Mouse (Mus musculus) lung, postnatal 4 days (tissue): ENCODE data around the gene Vax2.
A peak's percentile ranks its signal among the peaks of the same experiment; 100 is the strongest.

Source experiments
- DNase-seq, 2 experiments: peaks; one replicate each; pipeline ENCODE4 v3.0.0; 2021

Gene Vax2

DNA sequence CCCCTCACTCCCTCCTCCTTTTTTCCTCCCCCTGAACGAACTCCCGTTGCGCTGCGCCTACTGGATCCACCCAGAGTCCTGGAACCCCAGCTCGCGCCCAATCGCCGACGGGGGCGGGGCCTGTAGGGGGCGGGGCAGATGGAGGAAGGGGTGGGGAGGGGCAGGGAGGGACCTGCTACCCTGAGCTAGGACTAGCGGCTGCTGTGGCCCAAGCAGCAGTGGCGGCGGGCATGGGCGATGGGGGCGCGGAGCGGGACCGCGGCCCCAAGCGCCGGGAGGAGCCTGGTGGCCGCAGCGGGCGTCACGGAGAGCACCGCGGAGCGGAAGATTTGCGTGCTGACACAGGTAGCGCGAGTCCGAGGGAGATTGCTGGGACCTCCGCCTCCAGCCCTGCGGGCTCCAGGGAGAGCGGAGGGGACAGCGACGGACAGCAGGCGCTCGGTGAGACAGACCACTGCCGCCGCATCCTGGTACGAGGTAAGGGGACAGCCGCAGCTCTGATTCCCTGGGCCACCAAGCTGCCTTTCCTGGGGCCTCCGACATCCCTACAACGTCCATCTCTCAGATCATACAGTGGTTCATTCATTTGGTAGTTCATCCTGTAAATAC is at the start of gene Vax2:
Gene Vax2, plus strand, starts transcription at position 198 of the 609 bp plus-strand sequence.
- DNase-seq: peak; percentile 60 to 75

DNA sequence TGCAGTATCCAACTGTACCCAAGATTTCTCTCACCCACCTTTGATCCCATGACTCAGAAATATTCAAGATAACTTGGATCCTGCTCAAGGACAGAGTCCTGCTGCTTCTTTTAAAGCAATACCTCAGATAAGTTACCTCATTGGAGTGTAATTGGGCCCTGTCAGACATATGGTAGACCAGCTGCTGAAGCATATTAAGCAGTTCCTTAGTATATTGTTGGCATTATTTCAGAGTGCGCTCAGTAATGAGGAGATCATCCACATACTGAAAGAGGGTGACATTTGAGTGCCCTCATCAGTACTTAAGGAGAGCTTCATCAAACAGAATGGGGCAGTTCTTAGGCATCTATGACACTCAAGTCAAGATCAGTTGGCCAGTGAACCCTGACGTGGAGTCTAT is 46.1 kb upstream of the Vax2 start:
- DNase-seq: no peak

DNA sequence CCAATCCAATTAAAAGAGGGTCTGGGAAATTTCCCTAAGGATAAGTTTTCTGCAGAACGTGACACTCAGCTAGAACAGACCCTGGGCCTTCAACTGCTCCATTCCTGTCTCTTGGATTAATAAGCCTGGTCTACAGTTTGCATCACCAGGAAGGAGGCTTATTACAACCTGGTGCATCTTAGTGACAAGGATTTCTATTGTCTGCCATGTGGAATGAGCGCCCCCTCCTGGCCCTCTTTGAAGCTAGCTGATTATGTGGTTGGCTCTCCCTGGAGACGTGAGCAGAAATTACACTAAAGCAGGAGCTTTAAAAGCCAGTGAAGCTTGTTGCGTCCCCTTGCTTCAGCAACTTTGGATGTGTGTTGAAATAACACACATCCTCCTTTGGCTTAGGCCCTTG is 37.7 kb upstream of the Vax2 start:
- DNase-seq: peak; percentile 60 to 79

DNA sequence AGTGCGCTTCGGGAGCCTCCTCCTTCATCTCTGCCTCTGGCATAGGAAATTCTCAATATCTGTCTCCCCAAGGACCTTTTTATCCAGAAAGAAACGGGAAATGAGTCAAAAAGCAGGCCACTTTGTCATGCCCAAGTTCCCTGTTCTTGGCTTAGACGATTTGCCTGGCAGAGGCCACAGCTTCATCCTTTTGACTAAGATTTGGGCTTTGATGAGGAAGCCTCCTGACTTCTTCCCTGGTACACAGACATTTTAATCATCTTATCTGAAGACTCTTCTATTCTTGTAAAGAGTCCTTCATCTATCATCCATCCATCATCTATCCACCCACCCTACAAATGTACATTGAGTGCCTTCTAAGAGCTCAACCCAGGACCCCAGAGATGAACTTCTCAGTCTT is 33.3 kb upstream of the Vax2 start, which contains the start of gene Cd207:
Gene Cd207, minus strand, starts transcription at position 101 of the 400 bp plus-strand sequence.
- no peak for DNase-seq

DNA sequence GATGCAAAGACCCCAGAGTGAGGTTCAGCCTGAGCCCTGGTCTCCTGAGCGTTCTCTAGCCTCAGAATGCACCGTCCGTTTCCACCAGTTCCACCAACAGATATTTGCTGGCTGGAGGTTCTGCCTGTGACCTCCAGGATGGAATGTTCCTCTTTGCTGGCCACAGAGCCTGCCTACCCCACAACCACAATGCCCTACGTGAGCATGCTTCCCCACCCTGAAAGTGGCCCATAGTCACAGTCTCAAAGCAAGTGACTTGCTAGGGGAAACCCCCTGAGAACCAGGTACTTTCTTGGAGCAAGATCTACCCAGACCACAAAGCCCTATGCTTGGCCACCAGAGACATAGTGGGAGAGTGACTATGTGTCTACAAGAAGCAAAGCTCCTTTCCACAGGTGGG is 21.7 kb upstream of the Vax2 start:
- DNase-seq: no peak

DNA sequence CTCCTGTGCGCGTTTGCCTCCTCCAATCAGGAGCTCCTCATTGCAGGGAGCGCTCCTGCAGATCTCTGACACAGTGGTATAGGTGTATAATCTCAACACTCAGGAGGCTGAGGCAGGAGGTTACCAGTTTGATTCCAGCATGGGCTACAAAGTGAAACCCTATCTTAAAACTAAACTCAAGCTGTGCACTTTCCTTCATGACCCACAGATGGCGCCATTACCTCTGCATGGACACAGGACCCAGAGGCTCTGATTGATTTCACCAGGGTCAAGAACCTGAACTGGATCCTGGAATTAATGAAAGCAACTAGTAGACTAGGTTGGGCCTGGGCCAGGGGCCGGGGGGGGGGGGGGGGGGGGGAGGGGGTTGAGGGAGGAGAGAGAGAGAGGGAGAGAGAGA is 20.8 kb upstream of the Vax2 start:
- peak in 1 of 2 experiments; percentile 53 for DNase-seq

DNA sequence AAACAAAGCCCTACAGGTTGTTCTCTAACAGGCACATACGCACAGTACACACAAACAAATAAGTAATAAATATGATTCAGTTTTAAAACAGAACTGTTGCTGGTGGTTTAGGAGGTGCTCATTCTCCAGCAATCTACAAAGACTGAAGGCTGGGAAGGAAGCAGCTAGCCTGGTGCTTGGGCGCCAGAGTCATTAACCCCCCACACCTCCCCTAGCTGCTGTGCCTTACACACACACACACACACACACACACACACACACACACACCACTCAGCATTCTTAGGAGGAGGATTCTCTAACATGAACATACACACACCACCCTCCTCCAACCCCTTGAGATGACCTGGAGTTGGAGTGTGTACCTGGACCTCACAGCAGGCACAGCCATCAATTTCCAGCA is 20.1 kb upstream of the Vax2 start:
- no peak for DNase-seq

DNA sequence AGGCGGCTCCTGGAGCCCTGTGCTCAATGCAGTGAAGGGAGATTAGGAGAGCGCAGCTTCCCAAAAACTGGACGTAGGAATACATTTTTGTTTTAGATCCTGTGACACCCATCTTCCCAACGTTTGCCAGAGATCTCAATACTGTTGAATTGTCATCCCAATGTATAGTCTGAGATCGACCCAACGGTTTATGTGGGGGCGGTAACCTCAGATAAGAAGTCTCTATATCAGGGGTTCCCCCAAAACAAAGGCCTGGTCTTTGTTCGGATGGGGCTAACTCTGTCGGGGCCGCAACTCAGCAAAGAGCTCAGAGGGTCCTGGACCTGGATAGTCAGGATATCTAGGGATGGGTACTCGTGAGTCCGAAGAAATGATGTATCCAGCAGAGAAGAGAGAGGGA is 18.1 kb upstream of the Vax2 start:
- DNase-seq: no peak

DNA sequence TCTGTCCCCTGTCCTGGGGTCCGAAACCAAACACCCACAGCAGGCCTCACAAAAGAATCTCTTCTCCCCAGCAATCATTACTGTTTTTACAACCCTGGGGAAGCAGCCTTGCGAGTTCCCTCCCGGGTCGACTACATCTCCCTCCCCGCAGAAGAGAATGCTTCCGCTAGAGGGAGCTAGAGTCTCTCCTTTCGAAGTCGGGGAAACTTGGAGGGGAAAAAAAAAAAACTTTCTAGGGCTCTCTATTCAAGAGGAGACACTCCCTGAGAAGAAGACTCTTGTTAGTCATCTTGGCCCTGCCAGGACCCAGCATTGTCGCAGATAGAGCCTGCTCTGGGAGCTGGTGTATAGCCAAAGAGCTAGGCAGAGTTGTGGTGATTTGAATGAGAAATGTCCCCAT is 17.2 kb upstream of the Vax2 start:
- DNase-seq: peak in 1 of 2 experiments; percentile 62

DNA sequence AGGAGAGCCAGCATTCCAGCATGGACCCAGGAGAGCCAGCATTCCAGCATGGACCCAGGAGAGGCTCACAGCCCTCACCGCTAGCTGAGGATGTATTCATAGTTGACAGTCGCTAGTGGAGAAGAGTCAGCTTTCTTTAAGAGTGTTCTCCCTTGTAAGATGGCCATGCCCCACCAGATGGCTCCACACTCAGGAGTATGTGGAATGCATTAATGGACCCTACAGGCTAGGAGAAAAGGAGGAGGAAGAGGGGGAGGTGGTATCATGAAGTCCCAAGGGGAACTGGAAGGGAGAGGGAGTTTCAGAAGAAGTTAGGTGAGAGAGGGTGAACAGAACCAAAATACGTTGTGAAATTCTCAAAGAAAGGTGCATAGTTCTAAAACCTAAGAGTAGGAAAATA is 15.3 kb upstream of the Vax2 start:
- no peak for DNase-seq

DNA sequence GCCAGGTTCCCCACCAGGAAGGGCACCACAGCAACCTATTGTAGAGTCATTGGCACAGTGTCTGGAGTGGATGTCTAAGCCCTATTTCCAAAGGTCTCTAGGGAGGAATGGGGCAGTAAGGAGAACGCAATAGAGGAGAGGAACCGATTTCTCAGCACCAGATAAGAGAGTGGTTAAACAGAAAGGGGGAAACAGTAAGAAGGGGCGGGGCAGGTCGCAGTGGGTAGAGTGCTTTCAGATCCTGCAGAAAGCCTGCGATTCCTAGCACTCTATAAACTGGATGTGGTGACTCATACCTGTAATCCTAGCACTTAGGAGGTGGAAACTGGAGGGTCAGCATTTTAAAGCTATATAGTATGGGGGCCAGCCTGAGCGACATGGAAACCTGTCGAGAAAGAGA is 14.4 kb upstream of the Vax2 start:
- DNase-seq: no peak

DNA sequence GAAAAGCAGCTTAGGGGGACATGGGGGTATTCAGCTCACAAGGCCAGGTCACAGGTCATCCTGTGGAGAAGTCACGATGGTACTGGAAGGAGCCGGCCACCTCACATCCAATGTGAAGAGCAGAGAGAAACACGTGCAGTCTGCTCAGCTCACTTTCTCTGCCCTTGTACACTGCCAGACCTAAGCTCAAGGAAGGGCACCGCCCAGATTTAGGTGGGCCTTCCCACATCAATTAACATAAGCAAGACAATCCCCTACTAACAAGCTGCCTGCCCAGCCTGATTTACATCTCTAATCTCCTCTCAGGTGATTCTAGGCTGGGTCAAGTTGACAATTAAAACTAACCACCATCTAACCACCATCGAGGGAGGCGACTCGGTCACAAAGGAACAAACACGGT is 13.1 kb upstream of the Vax2 start:
- no peak for DNase-seq

DNA sequence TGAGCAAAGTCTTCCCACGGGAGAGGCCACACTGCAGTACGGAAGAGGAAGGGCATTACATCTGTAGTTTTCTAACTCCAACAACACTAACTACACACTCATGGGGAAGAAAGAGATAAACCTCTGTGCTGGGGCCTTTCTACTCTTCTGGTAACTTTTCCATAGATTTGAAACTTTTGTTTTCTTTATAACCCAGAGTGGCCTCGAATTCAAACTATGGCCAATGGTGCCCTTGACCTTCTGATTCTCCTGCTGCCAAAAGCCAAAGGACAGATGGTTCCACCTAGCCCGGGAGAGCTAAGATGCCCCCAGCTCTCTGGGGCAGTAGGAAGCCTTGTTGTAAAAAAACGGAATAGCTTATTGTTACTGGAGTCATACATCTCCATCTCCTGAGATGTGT is 11.1 kb upstream of the Vax2 start:
- DNase-seq: no peak

DNA sequence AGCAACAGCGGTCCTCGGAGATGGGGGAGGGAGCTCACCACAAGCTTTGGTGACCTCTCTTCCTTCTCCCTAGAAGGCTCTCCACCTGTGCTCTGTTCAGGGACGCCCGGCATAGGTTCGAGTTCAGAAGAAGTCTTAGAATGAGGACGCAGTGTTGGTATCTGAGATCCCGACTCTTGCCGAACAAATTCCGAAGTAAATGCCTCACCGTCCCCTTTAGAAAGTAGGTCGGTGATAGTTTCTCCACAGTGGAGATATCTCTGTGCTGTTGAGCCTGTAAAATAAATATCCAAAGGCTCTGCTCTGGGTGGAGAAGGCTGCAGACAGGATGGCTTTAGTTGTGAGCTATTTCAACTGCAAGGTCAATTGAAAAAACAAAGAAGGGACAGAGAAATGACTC is 10.1 kb upstream of the Vax2 start:
- no peak for DNase-seq

DNA sequence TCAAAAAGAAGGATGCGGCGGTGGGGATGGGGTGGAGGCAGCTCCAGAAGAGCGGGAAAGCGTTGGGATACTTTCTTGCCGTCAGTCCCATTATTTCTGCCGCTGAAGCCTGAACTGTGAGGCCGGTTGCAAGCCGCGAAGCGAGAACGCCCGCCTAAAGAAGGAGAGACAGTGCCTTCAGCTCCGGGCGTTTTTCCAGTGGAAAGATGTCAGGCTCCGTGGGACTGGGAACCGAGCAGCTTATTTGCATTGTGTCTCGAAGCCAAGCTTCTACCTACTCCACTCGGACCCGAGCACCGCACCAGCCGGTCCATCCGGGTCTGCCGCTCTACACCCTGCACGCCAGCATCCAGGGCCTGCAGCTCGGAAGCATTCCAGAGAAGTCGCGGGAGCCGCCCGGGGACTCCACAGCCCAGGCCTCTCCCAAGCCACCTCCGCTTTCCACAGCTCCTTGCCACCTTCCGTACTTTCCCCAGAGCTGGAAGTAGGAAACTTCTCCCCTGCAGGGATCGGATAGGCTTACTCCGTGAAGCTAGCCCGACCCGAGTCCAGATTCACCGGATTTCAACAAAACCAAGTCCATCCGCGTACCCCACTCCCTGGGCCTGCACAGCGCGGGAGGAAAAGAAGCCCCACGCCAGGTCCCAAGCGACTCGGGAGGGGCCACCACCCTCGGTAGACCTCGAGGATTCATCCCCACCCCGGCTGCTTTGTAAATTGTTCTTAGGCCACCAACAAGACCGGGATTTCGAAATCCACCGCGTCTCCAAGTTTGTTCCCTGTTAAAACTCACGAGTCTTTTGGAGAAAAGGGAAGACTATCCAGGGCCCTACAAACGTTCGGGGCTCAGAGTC is 8.7 kb upstream of the Vax2 start:
- no peak for DNase-seq

DNA sequence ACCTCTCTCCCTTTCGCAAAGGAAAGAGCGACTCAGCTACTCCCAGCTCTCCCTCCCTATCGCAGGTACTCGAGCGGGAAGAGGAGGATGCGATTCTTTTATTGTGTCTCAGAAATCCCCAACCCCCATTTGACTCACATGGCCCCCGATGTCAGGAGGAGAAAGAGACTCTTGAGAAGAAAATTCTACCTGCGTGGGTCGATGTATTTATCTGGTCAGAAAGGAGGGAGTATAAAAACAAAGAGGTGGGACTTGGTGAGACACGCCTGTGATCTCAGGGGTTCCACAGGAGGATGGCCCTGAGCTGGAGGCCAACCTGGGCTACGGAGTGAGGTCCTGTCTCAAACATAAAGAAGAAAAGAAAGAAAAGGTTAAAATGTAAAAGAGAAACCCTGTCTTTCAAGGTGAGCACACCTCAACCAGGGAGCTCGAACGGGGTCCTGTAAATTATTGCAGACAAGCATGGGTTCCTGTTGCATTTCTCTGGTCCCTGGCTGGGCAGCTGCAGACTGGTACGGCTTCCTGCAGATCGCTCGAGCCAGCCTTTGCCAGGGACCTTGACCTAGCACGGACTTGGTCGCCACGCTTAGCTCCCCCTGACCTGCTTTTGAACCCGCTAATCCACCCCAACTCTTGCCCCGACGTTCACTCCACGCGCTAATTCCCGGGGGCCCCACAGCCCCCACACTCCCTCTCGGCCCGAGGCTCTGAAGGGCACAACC is 7.9 kb upstream of the Vax2 start:
- DNase-seq: no peak

DNA sequence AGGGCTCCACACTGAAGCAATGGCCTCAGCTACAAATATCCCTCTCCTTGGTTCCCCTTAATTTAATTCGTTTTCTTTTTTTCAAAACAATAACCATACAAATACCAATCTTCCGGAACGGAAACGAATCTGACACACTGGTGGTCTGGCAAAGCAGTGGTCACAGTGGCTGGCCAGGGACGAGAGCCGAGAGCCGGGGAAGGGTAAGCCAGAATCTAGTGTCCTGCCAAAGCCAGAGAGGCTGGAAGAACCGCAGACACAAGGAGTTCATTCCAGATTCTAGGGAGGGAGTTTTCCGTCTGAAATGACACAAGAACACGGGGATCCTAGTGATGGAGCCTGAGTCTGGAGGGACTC is 7.4 kb upstream of the Vax2 start:
- DNase-seq: no peak

DNA sequence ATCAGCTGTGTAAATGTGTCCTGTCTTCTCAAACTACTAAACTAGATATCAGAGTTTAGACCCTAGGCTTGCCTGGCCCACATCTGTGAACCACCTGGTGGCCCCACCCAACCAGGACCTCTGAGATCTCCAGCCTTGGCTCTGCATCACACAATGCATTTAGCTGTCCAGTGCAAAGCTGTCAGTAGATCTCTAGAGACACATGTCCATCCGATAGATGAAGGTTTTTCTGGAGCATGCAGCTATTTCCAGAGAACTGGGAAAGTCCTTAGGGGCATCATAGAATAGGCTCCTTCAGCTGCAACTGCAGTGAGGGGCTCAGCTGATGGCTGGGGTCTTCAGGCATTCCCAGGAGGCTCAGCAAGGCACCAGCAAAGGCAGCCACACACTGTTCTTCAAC is 6.8 kb upstream of the Vax2 start:
- no peak for DNase-seq

DNA sequence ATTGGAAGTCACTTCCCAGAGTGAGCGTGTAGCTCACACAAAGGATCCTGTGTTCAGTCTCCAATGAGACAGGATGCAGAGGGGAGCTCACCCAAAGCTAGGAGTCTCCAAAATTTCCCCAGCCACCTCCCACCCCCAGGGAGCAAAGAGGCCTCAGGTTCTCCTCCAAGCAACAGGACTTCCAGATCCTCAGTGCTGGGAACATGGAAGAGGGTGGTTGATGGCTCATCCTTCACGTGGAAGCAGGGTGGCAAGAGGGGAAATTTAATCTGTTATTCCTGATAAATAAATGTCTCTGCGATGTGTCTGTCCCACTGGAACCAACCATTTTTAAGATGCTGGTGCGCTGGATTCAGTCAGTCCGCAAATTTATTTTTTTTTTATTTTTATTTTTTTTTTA is 6.4 kb upstream of the Vax2 start:
- no peak for DNase-seq

DNA sequence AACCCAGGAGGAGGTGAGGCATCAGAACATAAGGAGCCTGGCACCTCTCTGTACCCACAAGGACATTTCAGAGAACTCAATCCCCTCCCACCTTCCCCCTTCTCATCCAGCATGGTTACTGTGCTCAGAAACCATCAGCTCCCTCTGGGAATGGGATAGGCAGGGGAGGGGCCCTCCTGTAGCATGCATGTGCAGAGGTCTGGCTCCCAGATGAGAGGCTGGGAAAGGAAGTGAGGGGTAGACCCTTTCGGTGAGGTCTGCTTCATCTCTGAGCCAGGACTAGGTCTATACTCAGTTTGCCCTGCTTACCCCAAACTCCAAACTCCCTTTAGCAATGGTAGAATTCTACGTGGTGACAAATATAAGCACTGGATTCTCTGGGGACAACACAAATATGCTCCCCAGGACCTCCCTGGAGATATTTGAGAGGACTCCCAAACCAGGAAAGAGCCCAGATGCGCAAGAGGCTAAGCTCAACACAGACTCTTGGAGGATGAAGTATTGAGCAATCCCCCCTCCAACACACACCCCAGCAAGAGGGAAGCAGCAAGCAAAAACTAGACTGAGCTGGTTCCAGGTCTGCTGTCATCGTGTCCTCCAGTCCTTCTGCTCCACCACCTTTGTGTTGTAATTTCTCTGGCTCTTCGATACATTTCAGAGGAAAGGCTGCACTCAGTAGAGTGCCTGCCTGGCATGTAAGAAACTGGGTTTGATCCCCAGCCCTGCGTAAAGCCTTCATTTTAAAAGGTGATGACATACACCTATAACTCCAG is 3.1 kb upstream of the Vax2 start:
- DNase-seq: no peak

DNA sequence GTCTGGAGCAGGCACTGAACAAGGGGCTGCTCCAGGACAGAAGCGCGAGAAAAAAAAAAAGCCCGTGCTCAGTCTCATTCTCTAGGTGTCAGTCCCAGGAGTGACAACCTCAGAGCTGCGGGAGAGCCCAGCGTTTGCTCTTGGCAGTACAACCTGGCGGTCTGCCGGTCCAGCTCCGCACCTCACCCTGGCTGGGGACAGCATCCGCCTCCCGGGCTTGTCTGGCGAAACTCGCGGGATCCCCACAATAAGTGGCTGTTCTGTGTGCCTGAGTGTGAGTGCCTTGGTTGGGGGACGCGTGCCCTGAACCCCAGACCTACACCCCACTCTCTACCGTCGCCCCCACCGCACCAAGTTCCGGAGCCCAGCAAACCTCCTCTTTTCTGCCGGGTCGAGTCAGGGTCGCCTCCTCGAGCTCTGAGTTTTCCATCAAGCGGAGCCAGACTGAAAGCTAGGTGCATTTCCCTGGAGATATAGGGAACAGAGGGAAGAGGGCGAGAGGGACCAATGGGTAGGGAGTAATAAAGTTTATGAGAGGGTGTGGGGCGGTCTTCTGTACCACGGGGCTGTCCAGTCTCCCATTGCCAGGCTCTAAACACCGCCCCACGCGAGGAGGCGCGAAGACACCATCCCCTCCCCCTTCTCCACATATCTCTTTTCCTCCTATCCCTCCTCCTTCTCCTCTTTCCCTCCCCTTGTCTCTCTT is 550 bp upstream of the Vax2 start:
- DNase-seq: no peak

DNA sequence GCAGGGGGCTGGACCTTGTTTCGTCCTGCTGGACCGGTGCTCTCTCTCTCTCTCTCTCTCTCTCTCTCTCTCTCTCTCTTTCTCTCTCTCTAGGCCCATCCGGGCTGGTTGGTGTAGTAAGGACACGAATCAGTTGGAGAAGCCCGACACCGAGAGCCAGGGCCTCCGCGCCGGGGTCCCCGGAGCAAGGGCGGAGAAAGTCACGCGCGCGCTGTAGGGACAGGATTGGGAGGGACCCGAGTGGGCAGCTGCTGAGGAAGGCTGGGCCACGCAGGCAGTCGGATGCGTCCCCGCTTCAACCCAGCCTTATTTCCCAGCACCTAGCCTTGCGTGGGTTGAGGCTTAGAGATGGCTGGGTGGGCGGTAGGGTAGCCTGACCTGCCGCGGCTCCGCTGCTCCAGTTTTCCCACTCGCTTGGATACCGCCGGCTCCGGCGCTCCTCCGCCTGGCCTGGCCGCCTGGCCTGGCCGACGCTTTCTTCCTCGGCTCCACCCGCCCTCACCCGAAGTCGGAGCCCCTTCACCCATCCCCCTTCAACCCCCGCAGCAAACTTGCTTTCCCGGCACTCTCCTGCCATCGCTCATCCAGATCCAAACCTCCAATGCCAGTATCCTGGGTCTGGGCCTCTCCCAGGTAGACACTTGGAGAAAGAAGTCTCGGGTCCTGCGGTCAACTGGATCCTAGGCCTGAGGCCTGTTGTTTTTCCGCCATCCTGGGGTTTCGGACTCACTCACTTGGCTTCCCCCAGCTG is 836 bp downstream of the Vax2 start:
- DNase-seq: no peak
